Mouse (Mus musculus) G1E (cell line): ENCODE measurements around the gene Ascl2. TPM values are rescaled to one million over a fixed set of nuclear protein-coding genes. Genes with fewer than 3 reads are reported as not detected.

Experiments used
- ATAC-seq: 2 replicates; pipeline ENCODE4 v1.8.0; 2016; ENCODE audit warnings: mild to moderate bottlenecking; ENCODE audit not compliant: insufficient number of reproducible peaks, poor library complexity, low FRiP score, severe bottlenecking; ENCODE audit errors: extremely low read depth
- DNase-seq: peaks from one replicate; pipeline ENCODE4 v3.0.0; 2012; ENCODE audit warnings: low spot score
- H3K27me3 ChIP-seq: 2 replicates; pipeline ENCODE4 v1.6.1; 2012; ENCODE audit warnings: mild to moderate bottlenecking, low read length, inconsistent platforms; ENCODE audit not compliant: insufficient read depth
- H3K36me3 ChIP-seq: replicated peaks from 2 replicates; pipeline ENCODE3; 2012; ENCODE audit warnings: mild to moderate bottlenecking, inconsistent platforms
- H3K4me1 ChIP-seq: 2 replicates; pipeline ENCODE4 v1.6.1; 2012; ENCODE audit warnings: low read depth, low read length, inconsistent platforms, mixed read lengths; ENCODE audit not compliant: insufficient read depth
- H3K4me3 ChIP-seq: 2 replicates; pipeline ENCODE4 v1.5.1; 2012; ENCODE audit warnings: low read depth, mild to moderate bottlenecking, inconsistent platforms, low read length, moderate library complexity, mixed read lengths
- H3K9me3 ChIP-seq: replicated peaks from 2 replicates; pipeline ENCODE4 v1.6.1; 2012; ENCODE audit warnings: inconsistent platforms
- CTCF ChIP-seq: IDR thresholded peaks from 2 replicates; pipeline ENCODE4 v1.5.1; 2012; ENCODE audit warnings: low read depth, low read length, inconsistent platforms, mixed read lengths
- GATA1 ChIP-seq: IDR thresholded peaks from 2 replicates; pipeline ENCODE4 v1.6.1; 2012; ENCODE audit warnings: borderline replicate concordance, low read length, inconsistent platforms, mixed read lengths
- GATA2 ChIP-seq: IDR thresholded peaks from 2 replicates; pipeline ENCODE4 v1.6.1; 2012; ENCODE audit warnings: low read depth, low read length, inconsistent platforms, borderline replicate concordance
- POLR2AphosphoS5 ChIP-seq: IDR thresholded peaks from 2 replicates; pipeline ENCODE4 v1.6.1; 2012; ENCODE audit warnings: low read depth, low read length, inconsistent platforms; ENCODE audit not compliant: insufficient replicate concordance
- TAL1 ChIP-seq: conservative IDR thresholded peaks from 2 replicates; pipeline ENCODE4 v1.6.1; 2012; ENCODE audit warnings: low read depth, low read length, inconsistent platforms, mixed read lengths
- polyA plus RNA-seq: library from polyadenylated mRNA; stranded (reverse); fragments of >175 nt; gene quantifications from 2 replicates; pipeline ENCODE4 v1.2.3, GENCODE M21; 2012
- total RNA-seq, 2 experiments: library from RNA; stranded (forward) in 1 of 2; stranded (reverse) in 1 of 2; fragments of 200-1000 nt in 1 of 2; fragments of >200 nt in 1 of 2; fragmentation: Nextera tagmentation in 1 of 2; gene quantifications; 2 replicates each; pipeline ENCODE4 v1.2.3; 2014 to 2017

Gene Ascl2
- total and polyA plus RNA-seq, 3 experiments = not detected

DNA sequence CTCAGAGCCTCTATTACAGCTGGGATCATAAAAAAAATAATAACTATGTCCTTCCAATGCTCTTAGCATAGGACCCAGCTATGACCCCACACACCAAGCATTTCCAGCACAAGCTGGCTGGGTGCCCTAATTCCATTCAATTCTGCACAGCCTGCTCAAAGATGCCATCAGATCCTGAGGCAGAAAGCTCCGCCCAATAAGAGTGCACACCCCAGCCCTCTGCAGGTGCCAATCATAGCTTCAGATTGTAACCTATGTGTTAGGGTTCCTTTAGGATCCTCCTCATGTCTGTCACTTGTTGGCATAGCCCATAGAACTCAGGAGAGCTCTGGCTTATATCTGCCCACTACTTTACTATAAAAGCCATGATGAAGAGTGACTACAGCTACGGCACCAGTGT is 27.9 kb upstream of the Ascl2 start:
- no peaks in the 10 kb centered on the region for H3K27me3 ChIP-seq

DNA sequence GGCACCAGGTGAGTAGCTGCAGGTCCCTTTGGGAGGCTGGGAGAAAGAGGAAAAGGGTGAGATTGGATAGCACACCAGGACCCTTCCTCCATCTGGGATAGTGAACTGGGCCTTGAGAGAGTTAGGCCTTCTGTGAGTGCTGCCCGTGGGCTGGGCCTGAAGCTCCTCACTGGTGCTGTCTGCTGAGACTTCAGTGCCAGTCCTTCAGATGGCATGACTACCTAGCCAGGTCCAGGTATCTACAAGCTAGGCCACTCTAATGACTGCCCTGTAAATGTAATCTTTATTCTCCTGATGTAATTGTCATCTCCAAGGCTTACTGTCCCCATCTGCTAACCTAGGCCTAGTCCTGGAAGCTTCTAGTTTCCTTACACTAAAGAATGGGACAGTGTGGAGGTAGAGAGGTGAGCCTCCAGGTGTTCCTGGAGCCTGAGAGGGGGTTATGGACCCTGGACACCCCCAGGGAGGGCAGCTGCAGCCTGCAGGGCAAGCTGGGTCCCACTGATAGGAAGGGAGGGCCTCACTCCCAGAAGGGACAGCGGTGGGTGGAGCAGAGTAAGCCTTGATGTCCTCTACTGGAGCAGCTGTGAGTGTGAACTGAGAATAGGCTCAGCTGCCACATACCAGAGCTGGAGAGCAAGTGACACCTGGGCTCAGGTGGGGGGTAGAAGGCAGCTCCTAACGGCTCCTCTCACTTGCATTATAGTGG is 26.7 kb upstream of the Ascl2 start:
- no peak for ATAC-seq
- DNase-seq = no peak
- no peak overlapping the region for H3K4me3 ChIP-seq
- no peaks in the 10 kb centered on the region for H3K36me3 ChIP-seq
- peaks cover 17% of the 10 kb centered on the region for H3K4me1 ChIP-seq
- TF ChIP-seq GATA2 (no peak), POLR2AphosphoS5 (no peak), TAL1 (no peak), GATA1 (no peak), CTCF (no peak)
- no peaks in the 10 kb centered on the region for H3K9me3 ChIP-seq
- H3K27me3 ChIP-seq = no peaks in the 10 kb centered on the region; the same call in 1 of the 2 replicates

More for the DNA sequence above, 27.9 kb upstream of the Ascl2 start:
- Histone ChIP-seq H3K4me3 (no peak overlapping the region), H3K9me3 (no peaks in the 10 kb centered on the region), H3K4me1 (peaks cover 18% of the 10 kb centered on the region), H3K36me3 (no peaks in the 10 kb centered on the region)
- DNase-seq = no peak
- ATAC-seq = no peak
- no peak for TF ChIP-seq TAL1
- TF ChIP-seq POLR2AphosphoS5 = no peak
- TF ChIP-seq CTCF = no peak
- no peak for TF ChIP-seq GATA1
- no peak for TF ChIP-seq GATA2

DNA sequence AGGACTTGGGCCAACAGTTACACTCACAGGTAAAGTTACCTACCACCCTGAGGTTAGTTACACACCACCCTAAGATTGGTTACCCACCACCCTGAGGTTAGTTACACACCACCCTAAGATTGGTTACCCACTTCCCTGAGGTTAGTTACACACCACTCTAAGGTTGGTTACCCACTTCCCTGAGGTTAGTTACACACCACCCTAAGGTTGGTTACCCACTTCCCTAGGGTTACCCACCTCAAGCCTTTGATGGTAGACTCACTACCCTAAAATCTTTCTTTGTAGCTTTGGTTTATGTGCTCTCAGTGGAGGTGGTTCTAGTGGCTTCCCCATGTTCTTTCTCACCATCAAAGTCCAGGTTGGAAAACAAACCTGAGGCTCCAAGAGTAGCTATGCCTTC is 25.9 kb upstream of the Ascl2 start:
- H3K9me3 ChIP-seq = no peaks in the 10 kb centered on the region
- H3K36me3 ChIP-seq = no peaks in the 10 kb centered on the region
- no peak for TF ChIP-seq CTCF
- no peak for TF ChIP-seq POLR2AphosphoS5
- no peak for TF ChIP-seq GATA2
- no peak for TF ChIP-seq TAL1
- no peak for TF ChIP-seq GATA1
- H3K4me1 ChIP-seq = peaks cover 17% of the 10 kb centered on the region
- no peaks in the 10 kb centered on the region; the same call in 1 of the 2 replicates for H3K27me3 ChIP-seq
- no peak for ATAC-seq
- no peak for DNase-seq
- H3K4me3 ChIP-seq = no peak overlapping the region

DNA sequence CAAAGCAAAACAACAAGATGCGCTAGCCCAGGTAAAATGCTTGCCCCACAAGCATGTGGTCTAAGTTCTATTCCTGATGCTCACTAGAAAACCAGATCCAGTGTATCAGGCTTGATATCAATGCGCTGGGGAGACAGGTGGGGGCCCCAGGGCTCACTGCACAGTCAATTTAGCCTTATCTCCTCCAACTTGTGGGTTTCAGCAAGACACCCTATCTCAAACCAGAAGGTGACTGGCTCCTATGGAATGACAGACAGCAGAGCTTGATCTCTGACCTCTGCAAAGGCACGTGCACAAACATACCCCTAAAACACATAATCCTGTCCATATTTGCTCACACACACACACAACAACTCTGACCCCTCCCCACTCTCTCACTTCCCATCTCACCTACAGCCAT is 18.7 kb upstream of the Ascl2 start:
- Histone ChIP-seq H3K4me1 (peaks cover 8% of the 10 kb centered on the region), H3K36me3 (no peaks in the 10 kb centered on the region), H3K4me3 (no peak overlapping the region), H3K9me3 (no peaks in the 10 kb centered on the region), H3K27me3 (peaks cover 26% of the 10 kb centered on the region)
- TF ChIP-seq GATA1 = no peak
- ATAC-seq (no peak), DNase-seq (no peak)

DNA sequence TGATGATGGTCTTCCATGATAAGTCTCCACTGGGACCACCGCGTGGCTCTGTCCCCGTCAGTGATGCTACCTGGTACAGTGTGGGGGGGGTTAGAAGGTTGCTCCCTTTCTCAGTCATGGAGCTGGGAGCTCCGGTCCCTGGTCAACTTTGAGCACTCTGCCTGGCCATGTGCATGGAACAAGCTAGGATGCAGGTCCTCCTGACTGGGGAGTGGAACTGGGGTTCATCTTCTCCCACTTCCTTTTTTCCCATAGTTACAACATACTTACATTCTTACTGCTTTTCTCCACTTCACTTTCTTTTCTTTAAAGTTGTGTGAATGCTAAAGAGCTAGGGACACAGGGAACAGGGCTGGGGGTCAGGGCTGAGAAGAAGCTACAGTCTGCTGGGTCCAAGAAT is 16.1 kb upstream of the Ascl2 start:
- no peak for ATAC-seq

DNA sequence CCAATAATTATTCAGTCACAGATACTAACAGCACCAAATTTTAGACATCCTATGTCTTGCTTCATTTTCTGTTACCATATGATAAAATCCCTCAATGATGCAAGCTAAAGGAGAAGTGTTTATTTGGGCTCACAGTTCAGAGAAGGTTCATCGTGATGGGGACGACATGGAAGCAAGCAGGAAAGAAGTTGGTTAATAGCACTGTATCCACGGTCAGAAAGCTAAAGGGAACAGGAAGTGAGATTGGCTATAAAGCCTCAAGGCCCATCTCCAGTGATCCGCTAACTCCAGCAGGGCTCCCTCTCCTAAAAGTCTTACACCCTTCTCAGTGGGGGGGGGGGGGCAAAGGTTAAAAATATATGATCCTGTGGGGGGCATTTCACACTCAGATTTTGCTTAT is 12.8 kb upstream of the Ascl2 start:
- Histone ChIP-seq H3K9me3 (no peaks in the 10 kb centered on the region), H3K4me3 (no peak overlapping the region), H3K36me3 (no peaks in the 10 kb centered on the region), H3K4me1 (no peaks in the 10 kb centered on the region), H3K27me3 (peaks cover 29% of the 10 kb centered on the region)
- no peak for TF ChIP-seq TAL1
- no peak for TF ChIP-seq POLR2AphosphoS5
- TF ChIP-seq GATA1 = no peak
- no peak for TF ChIP-seq CTCF
- no peak for TF ChIP-seq GATA2
- no peak for DNase-seq
- no peak for ATAC-seq

More for the DNA sequence above, 16.1 kb upstream of the Ascl2 start:
- H3K4me1 ChIP-seq = peaks cover 8% of the 10 kb centered on the region
- TF ChIP-seq GATA2 (no peak), TAL1 (no peak), GATA1 (no peak), POLR2AphosphoS5 (no peak), CTCF (no peak)
- no peak for DNase-seq
- no peaks in the 10 kb centered on the region for H3K36me3 ChIP-seq
- no peaks in the 10 kb centered on the region for H3K9me3 ChIP-seq
- H3K27me3 ChIP-seq = peaks cover 30% of the 10 kb centered on the region
- no peak overlapping the region for H3K4me3 ChIP-seq
